Mouse (Mus musculus) retina, adult 2 months (tissue): ENCODE measurements at regions not wholly inside any gene's neighbourhood (a gene's known extent, or its start where the extent isn't known, plus 50 kb on each side); places are given as distances from the start of the nearest gene placed in this dataset.

ENCODE experiments used
- DNase-seq: peaks from one replicate; pipeline ENCODE4 v3.0.0-alpha.2; 2012; ENCODE audit warnings: low read depth, low spot score

DNA sequence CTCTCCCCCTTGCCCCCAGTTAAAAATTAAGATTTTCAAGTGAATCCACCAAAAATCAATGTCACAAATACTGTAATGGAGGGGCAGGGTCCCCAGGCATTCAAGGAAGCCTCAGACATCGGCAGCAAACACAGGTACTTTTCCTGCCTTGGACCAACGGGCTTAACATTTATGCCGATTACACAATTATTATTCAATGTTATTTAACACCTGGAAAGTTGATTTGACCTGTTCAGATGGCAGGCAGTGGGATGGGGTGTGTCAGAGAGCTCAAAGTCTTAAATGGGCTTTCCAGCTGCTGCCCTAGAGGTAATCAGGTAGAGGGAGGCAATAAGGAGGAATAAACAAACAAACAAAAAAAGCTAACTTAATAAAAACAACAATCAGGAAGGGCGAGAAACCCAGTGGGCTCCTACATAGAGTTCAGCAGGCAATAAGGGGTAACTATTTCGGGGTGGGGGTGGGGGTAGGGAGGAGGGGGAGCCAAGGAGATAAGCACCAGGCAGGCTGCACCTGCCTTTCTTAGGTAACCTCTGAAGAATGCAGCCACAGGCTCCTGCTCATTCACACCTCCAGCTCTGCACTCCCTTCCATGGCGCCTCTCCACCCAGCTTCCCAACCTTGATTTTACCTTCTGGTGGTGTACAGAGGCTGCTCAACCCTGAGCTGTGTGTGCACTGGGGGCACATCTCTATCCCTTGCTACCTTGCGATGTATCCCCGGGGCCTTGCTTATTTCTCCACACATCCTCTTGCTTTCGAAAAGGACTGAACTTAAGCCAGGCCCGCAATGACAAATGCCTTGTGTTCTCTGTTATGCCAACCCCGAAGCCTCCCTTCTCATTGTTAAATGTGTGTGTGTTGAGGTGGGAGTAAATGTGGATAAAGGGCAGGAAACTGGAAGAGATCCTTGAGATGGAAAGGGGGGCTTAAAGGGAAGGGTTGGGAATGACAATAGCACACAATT lies 168.9 kb upstream of the Id2 start:
- no peak for DNase-seq

DNA sequence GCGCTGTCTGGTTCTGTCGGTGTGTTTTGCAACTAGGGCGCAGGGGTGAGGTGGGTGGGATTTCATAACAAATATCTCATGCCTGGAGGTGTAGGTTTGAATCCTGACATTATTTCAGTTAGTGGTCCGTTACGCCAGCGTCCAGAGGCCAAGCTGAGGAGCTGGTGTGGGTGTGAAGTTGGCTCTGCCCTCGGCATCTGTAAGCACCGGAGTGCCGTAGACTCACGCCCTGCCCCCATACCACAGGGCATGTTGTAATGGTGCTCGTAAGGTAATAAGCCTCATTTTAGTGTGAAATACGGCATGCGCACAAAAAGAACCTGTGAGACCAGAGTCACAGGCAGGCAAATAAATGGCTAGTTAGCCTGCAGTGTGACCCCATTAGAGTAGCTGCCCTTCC lies 168.1 kb upstream of the Id2 start:
- no peak for DNase-seq

DNA sequence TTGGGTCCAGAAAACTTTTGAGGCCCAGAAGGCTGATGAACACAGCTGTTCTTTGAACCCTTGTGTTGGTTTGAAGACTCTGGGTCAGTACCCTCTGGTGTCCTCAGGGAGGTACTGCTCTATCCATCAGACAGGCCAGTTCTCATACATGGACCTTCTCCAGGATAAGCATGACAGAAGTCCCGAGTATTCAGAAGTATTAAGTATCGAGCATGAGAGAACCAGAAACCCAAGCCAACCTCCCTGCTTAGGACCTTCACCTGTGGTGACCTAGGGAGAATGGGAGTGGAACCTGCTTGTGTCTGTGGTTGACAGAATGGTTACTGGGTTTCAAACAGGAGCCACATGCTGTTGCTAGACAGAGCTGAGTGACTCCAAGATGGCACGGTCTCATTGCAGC lies 167.5 kb upstream of the Id2 start:
- no peak for DNase-seq

DNA sequence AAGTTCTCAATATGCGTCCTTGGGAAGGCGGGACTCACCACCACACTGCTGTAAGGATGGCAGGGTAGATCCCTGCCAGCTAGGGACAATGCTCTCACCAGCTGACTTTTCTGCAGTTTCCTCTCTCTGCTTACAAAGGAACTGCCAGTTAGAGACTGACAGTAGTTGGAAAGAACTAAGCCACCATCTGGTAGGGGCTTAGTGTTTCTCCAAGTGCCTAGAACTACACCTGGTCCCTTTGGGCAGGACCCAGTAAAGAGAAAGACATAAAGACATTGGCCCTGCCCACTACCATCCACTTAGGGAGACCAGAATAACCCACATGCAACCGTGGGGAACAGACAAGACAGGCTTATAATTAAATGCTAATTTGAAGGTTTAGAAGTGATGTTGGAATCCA lies 165.5 kb upstream of the Id2 start:
- no peak for DNase-seq

DNA sequence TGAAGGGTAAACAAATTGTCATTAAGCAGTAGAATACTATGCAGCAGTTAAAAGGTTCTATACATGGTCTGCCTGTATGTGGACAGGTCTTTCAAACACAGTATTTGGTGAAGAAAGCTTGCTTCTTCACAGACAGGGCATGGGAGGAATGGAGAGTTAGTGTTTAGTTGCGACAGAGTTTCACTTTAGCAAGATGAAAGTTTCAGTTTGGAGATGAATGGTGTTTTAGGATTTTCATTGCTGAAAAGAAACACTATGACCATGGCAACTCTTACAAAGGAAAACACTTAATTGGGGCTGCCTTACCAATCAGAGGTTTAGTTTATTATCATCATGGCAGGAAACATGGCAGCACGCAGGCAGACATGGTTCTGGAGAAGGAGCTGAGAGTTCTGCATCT lies 162.2 kb upstream of the Id2 start:
- DNase-seq: no peak

DNA sequence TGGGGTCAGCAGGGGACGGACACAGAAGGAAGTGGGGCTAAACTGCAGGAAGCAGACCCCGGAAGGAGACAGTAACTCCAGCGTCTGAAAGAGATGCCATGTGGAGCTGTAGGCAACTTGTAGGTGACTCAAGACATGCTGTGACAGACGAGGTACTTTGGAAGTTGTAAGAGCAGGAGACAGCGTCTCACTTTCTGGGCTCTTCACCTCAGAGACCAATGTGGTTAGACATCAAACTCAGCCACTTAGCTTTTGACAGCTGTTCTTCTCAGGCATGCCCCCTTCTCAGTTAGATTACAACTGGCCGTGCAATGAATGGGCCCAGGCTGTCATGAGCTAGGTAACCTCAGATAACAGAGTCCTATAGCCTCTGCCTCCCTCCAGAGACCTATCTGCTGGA lies 159.3 kb upstream of the Id2 start:
- no peak for DNase-seq

DNA sequence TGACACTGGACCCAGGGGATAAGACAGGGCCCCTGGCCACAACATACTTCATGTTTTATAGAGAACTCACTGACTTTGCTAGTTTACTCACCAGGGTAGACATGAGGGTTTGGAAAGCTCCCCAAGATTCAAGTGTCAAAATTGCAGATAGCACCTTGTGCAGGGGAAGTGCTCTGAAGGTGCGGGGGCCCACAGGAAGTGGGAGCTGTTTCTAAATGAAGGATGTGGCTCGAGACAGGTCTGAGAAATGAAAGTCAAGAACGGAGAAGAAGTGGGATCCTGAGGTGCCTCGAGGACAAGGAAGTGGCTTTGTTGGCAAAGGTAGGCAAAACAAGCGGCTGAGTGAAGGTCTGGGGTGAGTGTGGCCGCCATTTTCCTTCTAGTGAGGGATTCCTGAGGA lies 157.8 kb upstream of the Id2 start:
- DNase-seq: no peak

DNA sequence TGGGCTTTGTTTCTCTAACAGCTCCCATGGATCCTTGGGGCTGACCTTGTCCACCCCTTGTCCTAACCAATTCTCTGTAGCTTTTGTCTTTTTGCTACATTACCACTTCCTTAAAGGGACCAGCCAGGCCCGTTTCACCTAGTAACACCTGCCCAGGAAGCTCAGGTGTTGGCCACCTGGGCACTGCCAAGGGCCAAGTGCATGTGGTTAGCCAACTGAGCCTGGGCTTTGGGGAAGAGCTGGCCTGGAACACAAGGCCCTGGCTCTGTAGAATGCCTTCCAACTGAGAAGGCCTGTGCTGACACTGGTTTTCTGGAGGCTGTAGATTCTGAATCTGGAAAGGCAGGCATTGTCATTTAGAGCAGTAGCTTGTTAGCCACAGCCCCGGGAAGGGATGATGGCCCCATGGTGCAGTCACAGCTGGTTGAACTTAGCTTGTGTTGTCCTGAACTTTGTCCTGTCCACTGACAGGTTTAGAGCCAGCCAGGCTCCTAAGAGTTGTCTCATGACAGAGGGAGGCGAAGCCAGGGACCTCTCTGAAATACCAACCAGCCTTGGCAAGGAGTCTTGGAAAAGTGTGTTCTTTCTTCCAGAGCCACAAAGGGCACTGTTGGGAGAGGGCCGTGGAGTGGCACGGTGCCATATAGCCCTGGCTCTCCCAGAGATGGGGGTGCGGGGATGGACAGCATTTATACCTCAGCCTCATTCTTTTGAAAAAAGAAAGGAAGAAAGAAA lies 156.0 kb upstream of the Id2 start:
- DNase-seq: no peak

DNA sequence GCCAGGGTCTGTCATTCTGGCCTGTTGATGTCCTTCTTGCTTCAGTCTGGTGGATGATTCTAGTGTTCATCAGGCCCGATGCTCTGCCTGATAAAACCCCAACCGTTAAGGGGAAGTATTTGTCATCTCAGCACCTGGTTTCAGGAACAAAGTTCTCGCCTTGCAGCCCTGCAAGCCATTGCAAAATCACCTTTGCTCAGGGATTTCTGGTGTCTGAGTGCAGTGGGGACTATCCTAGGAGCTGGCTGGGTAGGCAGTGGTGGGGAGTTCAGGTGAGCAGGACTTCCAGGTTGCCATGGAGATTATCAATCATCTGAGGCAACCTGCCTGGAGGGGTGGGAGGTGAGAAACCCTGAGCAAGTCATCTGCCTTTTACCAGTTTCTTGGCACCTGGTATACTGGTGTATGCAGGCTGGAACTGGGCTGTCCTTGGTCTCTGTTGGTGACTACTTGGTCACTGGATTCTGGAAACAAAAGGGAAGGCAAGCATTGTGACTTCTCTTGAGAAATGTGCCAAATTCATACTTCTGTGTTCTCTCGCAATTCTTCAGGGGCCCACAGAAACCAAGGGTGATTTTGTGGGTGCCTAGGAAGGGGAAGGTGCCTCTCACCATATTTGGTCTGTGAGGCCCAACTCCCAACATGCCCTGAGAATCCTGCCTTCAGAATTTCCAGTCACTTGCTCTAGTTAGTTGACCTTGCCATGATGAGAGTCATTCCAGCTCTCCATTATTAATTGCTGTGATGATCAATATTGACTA lies 154.7 kb upstream of the Id2 start:
- DNase-seq: no peak

DNA sequence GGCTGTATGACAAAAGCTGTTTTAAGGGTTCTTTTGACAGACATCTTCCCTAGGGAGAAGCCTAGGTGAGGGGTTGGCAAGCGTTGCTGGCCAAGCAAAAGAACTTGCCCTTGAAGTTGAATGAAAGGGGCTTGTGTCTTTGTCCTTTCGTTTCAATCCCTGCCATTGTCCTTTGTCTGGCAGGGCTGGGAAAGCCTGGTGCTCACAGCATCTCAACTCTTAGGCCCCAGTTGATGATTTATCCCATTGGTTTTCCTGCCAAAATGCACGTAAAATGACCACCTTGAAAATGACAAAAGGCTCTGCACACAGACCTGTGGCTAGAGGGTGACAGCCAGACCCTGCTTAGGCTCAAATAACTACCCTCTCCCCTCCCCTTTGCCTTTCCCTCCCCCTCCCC lies 153.9 kb upstream of the Id2 start:
- no peak for DNase-seq

DNA sequence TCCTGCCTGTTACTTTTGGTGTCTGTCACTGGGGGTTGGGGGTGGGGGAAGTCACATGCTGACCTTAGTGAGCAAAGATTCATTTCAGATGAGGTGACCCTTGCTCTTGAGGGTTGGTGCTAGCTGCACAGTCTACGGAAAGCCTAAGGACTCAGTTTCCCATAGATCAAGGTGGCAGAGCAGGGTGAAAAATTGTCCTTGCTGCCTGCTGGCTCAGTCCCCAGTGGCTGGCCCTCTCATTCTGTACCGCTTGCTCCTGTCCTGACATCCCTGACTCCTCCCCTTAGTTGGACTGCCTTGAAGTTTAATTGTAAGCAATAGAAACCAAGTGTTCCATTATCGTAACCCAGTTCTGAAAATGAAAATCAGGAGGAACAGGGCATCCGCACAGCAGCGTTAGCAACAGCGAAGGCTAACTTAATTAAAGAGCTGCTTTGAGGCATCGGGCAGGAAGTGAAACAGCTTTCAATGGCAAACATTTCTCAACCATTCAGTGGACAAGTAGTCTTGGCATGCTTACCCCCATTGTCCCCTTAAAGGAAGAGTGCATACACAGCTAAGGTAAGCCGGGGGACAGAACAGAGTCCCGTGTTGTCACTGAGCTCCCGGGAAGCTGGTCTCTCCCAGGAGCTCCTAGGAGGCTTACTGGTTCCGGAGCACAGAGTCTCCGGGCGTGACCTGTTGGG lies 151.9 kb upstream of the Id2 start:
- DNase-seq: no peak

DNA sequence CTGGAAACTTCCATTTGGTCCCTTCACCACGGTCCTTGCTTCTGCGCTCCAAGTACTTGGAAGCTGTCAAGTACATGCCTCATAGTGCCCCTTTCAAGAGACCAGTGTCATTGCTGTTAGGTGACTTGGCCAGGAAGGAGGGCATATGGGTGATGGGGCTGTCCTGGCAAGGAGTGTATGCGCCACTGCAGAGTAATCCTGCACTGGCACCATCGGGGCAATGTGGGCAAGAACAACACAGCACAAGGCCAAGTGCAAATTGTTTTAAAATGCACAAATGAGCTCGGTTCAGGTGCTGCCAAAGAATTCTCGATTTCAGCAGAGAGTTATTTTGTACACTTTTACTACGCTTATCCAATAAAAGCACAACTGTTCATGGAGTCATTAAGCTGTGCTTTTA lies 149.6 kb upstream of the Id2 start:
- no peak for DNase-seq

DNA sequence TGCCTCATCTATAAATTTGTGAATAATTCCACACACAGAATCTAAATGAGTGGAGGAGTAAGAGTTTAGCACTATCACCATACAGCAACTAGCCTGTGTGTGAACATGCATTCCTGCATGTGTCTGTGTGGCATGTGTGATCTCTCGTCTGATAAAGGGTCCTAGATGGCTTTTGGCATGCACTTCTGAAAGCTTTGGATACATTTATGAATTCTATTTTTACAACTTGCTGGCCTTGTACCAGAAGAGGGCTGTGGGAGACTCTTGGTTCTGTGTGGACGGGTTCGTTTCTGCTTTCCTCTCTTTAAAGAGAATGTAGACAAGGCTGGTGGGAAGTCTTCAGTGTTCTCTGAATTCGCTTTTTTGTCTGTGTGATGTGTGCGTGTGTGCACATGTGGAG lies 148.7 kb upstream of the Id2 start:
- DNase-seq: no peak

DNA sequence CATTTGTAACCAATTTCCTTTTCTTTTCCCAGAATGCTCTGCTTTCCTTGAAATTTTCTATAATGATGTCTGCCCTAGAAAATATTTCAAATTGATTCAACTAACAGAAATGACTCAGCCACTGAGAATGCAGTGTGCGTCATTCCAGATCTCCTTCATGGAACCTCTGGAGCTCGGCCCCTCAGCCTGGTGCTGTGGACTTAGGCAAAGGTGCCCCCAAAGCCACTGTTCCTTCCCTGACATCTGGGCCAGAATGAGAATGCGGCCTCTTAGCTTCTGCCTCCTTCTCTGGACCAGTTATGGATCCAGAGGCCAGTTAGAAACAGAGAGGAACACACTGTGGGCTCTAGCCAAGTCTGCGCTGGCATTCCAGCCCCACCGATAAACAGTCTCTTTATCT lies 148.3 kb upstream of the Id2 start:
- DNase-seq: no peak

DNA sequence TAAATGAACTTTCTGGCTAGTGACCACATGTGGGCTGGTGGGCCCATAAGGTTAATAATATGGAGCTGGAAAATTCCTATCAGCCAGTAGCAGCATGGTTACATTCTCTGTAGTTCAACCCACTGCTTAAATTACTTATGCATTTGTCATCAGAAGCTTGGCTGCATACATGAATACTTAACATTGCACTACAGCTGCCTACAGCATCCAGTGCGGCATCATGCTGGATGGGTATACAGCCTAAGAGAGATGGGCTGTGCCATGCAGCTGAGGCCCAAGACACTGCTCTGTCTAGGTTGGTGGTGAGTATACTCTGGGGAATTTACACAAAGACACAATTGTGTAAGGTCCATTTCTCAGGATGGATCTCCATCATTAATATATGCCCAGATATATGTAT lies 147.7 kb upstream of the Id2 start:
- no peak for DNase-seq

DNA sequence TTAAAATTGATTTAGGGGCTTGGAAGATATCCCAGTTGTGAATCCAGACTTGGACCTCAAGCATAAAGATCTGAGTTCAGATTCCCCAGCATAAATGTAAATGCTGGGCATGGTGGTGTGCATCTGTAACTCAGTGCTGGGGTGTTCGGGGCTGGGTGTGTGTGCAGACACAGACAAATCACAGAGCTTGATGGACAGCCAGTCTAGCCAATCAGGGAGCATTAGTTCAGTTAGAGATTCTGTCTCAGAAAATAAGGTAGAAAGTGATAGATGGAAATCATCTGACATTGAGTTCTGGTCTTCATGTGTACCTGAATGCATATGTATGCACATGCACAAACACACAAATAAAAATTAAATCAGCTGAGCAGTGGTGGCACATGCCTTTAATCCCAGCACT lies 147.0 kb upstream of the Id2 start:
- DNase-seq: no peak

DNA sequence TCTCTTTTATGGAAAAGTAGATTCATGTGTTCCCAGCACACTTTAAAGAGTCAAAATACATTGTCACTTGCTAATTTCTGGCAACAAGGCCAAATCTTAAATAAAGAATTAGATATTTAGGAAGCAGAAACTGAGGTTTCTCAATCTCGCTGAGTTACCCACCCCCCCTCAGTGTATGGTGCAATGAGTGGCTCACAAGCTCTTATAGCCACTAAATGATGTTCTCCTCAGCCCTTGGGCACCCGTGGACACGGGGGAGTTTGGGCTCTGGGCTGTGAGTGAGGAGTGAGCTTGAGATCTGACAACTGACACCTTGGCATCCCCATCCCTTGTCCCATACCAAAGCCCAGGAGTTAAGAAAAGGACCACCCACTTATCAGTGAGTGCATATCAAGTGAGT lies 145.4 kb upstream of the Id2 start:
- no peak for DNase-seq

DNA sequence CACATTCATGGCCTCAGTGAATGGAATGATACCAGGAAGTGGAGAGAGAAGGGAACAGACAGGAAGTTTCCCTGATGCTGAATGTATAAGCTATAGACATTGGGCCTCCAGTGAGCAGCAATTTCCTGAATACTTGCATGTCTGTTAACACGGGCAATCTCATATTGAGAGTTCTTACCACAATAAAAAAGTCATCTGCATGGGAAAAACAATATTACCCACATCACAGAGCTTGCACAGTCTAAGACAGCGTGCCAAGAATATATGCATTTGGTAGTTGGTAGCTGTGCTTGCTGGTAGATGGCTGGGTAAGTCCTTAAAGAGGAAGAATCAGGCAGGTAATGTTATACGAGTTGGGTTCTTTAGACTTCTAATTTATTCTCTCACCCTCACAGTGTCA lies 144.7 kb upstream of the Id2 start:
- DNase-seq: no peak

DNA sequence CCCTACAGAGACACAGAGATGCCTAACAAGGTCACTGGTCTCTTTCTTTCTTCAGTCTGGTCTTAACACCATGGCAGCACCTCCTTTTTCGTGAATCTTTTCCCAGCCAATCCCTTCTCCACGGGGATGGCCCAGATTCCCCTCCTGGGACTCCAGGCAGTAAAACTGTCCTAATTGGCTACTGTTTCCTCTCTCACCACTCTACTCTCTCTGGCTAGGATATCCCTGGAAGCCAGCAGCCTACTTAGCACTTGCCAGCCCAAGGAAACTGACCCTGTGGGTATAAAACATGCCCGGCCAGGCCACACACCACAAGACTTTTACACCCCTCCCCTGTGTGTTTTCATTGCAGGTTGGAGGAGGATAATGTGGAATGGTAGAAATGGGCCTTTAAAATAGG lies 143.9 kb upstream of the Id2 start:
- no peak for DNase-seq

DNA sequence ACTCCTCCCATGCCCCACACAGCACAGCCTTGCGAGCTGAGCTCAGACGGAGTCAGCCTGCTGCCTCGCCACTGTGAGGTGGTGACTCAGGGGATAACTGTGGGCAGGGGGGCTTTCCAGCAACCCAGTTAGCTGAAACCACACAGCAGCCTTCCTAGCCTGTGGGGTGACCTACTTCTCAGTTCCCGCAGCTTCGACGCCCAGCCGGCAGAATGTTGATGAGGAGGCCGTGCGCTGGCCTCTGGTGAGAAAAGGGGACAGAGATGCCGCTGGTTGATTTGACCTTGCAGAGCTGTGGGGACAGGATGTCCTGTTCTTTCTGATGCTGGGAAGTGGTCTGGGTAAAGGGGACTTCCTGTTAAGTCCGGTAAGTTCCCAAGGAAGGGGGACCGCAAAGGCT lies 143.2 kb upstream of the Id2 start:
- no peak for DNase-seq

DNA sequence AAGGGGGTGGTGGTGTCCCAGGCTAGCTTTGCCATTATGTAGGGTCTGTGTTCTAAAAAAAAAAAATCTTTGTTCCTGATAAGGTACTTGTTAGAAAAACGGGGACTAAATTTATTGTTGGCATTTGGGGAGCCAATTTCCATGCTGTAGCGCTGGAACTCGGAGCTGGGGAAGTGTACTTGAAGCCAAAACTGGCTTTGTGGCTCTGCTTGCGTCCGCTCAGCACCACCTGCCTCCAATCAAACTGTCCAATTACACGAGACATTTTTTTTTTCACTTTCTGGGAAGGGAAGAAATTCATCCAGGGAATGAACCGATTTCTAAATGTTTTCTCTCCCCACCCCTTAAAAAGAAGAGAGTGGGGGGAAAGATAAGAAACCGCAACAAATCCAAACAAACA lies 138.1 kb upstream of the Id2 start:
- DNase-seq: no peak

DNA sequence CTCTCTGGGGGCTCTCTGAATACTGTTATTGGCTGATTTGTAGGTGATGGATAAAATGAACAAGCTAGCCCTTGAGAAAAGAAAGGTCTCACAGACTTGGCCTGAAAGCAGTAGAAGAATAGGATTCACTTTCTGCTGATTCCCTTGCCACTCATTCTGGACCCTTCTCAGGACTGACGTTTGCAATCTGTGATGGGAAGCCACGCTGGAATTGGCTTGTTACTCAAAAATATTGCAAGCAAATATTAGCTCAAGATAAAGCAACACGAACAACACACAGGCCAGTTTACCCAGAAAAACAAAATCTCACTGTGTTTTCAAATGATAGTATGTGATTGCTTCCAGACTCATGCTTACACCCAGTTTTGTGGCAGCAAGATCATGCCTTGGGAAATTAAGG lies 137.7 kb upstream of the Id2 start:
- DNase-seq: no peak
